Comparison of ENCODE assay signal across 14 mouse cellular contexts in genomic region chr6:94251358-94251945, GRCm38 (mm10).
"Had no signal": no experiment of that assay in that cellular context is flagged by ENCODE, and none has a peak within 500 bp of the region (broad histone marks: within the 10 kb centered on the region; RNA-seq: fewer than 3 reads in every experiment).

No protein-coding gene starts in this region.

- H3K27me3 ChIP-seq: limb, embryonic 12.5 days; midbrain, embryonic 13.5 days had no signal

- H3K36me3 ChIP-seq: limb, embryonic 12.5 days; midbrain, embryonic 13.5 days had no signal

- H3K4me3 ChIP-seq: limb, embryonic 12.5 days; midbrain, embryonic 13.5 days had no signal

- DNase-seq: kidney, adult 9 months; kidney, postnatal 36 days; layer of hippocampus, adult 9-11 months; lung, adult 2 months; lung, postnatal 36 days; right cerebral cortex, adult 18-20 months; thymus, adult 18-20 months; thymus, postnatal 14 days had no signal

- H3K9me3 ChIP-seq: limb, embryonic 12.5 days; midbrain, embryonic 13.5 days had no signal

- ATAC-seq: lung, postnatal 0 days; midbrain, embryonic 13.5 days had no signal

- H3K9ac ChIP-seq: limb, embryonic 12.5 days; liver, embryonic 14.5 days; midbrain, embryonic 13.5 days had no signal

- H3K4me2 ChIP-seq: limb, embryonic 12.5 days; midbrain, embryonic 13.5 days had no signal

- H3K27ac ChIP-seq: kidney, postnatal 0 days; limb, embryonic 12.5 days; liver, embryonic 14.5 days; midbrain, embryonic 13.5 days; stomach, postnatal 0 days had no signal
